In the genomic region with DNA sequence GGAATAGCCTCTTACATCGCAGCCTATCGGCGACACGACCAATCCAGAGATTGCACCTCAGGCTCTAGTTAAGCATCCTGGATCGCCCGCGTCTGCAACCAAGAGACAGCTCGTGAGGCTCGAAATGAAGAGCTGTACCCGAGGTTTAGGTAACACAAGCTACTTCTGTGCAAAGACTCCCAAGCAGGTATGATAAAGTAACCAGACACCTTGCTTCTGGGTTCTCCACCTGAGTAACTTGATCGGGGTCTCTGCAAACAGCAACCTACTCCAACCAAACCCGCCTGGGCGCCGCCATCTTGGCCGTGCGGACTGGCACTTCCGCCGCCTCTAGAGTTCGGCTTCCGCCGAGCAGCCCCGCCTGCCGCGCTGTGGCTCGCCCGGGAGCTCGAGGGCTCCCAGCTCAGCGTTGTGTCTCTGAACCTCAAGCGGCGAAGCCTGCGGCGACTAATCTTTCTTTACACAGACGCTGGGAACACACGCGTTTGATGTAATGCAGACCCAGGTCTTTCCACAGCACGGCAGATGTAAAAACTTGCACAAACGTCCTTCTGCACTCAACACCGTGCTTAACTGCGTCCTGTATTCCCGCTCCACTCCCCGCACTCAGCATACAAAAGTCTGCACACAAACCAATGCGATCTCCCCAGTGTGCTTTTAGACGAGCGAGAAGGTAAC, we compare ENCODE assay signal across 8 mouse cellular contexts. TPM values are rescaled to one million over a fixed set of nuclear protein-coding genes. Genes with fewer than 3 reads are reported as not detected.
DNase-seq lines count a peak whose midpoint lies in the region; ATAC-seq lines count a peak whose summit lies in the region.

TSS of gene Rpap1 (minus strand) at position 332 of the 678 bp plus-strand sequence.

- H3K4me3 ChIP-seq in embryonic facial prominence, embryonic 11.5 days (ENCODE audit: low read depth, low read length): peak within 1 kb of the TSS; percentile 51
- H3K4me3 ChIP-seq in limb, embryonic 12.5 days (replicated peaks): peak within 1 kb of the TSS; percentile 60
- peak within 1 kb of the TSS; percentile 65 for H3K4me3 ChIP-seq in midbrain, embryonic 14.5 days (replicated peaks; ENCODE audit: low read depth, low read length)

- H3K9ac ChIP-seq in embryonic facial prominence, embryonic 11.5 days (replicated peaks; ENCODE audit: low read length): peak within 1 kb of the TSS; percentile 62
- peak within 1 kb of the TSS; percentile 68 for H3K9ac ChIP-seq in limb, embryonic 12.5 days (replicated peaks)
- H3K9ac ChIP-seq in midbrain, embryonic 14.5 days (replicated peaks; ENCODE audit: low read length): peak within 1 kb of the TSS; percentile 73

- peak within 1 kb of the TSS; percentile 77; the same call in 1 of the 2 replicates for H3K27ac ChIP-seq in embryonic facial prominence, embryonic 11.5 days (replicated peaks; ENCODE audit: low read depth, low read length)
- H3K27ac ChIP-seq in limb, embryonic 12.5 days: peak within 1 kb of the TSS; percentile 90
- peak within 1 kb of the TSS; percentile 88 for H3K27ac ChIP-seq in midbrain, embryonic 14.5 days (replicated peaks; ENCODE audit: low read depth, low read length)

- H3K27me3 ChIP-seq in embryonic facial prominence, embryonic 11.5 days (ENCODE audit: control insufficient read depth, insufficient read depth, low read length): no peaks in the 10 kb centered on the region
- no peaks in the 10 kb centered on the region for H3K27me3 ChIP-seq in limb, embryonic 12.5 days
- no peaks in the 10 kb centered on the region for H3K27me3 ChIP-seq in midbrain, embryonic 14.5 days (ENCODE audit: control insufficient read depth, insufficient read depth, low read length)

- ATAC-seq in embryonic facial prominence, embryonic 11.5 days (replicated peaks; ENCODE audit: insufficient number of reproducible peaks, low FRiP score, low TSS enrichment, low read depth): peak; percentile 92
- ATAC-seq in limb, embryonic 12.5 days (ENCODE audit: insufficient number of reproducible peaks, insufficient read depth, low FRiP score, low TSS enrichment, low read depth): peak; percentile 95
- ATAC-seq in midbrain, embryonic 14.5 days (ENCODE audit: low FRiP score, low TSS enrichment): peak; percentile 92

- H3K36me3 ChIP-seq in embryonic facial prominence, embryonic 11.5 days (replicated peaks; ENCODE audit: control insufficient read depth, insufficient read depth, low read depth, low read length): no peaks in the 10 kb centered on the region; the same call in 1 of the 2 replicates
- peaks cover 23% of the 10 kb centered on the region for H3K36me3 ChIP-seq in limb, embryonic 12.5 days
- peaks cover 8% of the 10 kb centered on the region for H3K36me3 ChIP-seq in midbrain, embryonic 14.5 days (ENCODE audit: control insufficient read depth, insufficient read depth, low read length)

- H3K4me2 ChIP-seq in embryonic facial prominence, embryonic 11.5 days (ENCODE audit: low read depth, low read length): peak within 1 kb of the TSS; percentile 59
- H3K4me2 ChIP-seq in limb, embryonic 12.5 days: peak within 1 kb of the TSS; percentile 65
- peak within 1 kb of the TSS; percentile 84 for H3K4me2 ChIP-seq in midbrain, embryonic 14.5 days (ENCODE audit: low read length)

- under 1% methylated on average over 44 of the region's 44 CpGs for WGBS in embryonic facial prominence, embryonic 11.5 days
- WGBS in limb, embryonic 12.5 days: under 1% methylated on average over 44 of the region's 44 CpGs
- WGBS in midbrain, embryonic 14.5 days: under 1% methylated on average over 44 of the region's 44 CpGs

- DNase-seq in 3T3-L1 (ENCODE audit: low read depth, low spot score): peak; percentile 83
- peak; percentile 92 for DNase-seq in adrenal gland, postnatal 14 days
- peak; percentile 93 for DNase-seq in embryonic facial prominence, embryonic 11.5 days (ENCODE audit: low spot score)
- DNase-seq in heart, adult 11 months: peak; percentile 97
- peak; percentile 61 for DNase-seq in kidney, adult 11 months
- DNase-seq in midbrain, embryonic 14.5 days: peak; percentile 94
- DNase-seq in spleen, adult 12 weeks (ENCODE audit: low spot score): peak; percentile 70

- H3K4me1 ChIP-seq in embryonic facial prominence, embryonic 11.5 days (ENCODE audit: control insufficient read depth, insufficient read depth, low read length): no peaks in the 10 kb centered on the region
- peaks cover 7% of the 10 kb centered on the region; the same call in 1 of the 2 replicates for H3K4me1 ChIP-seq in limb, embryonic 12.5 days (replicated peaks)
- peaks cover 8% of the 10 kb centered on the region for H3K4me1 ChIP-seq in midbrain, embryonic 14.5 days (ENCODE audit: control insufficient read depth, insufficient read depth, low read length)

- H3K9me3 ChIP-seq in embryonic facial prominence, embryonic 11.5 days (replicated peaks; ENCODE audit: control insufficient read depth, low read length): no peaks in the 10 kb centered on the region
- no peaks in the 10 kb centered on the region for H3K9me3 ChIP-seq in limb, embryonic 12.5 days
- no peaks in the 10 kb centered on the region for H3K9me3 ChIP-seq in midbrain, embryonic 14.5 days (ENCODE audit: control insufficient read depth, low read length)

RNA-seq across cellular contexts. Expression of gene Rpap1, which starts in this region (rescaled TPM):
- 14.8 and 18.9 TPM in 2 replicates for total RNA-seq in adrenal gland, postnatal 14 days (2021)
- polyA plus RNA-seq in embryonic facial prominence, embryonic 11.5 days (2014; fragmentation: Nextera tagmentation; extraction: Ambion mirVana): 17.5 and 20.0 TPM in 2 replicates
- polyA plus RNA-seq in limb, embryonic 12.5 days (2016; fragmentation: Nextera tagmentation; extraction: Ambion mirVana): 35.7 and 36.9 TPM in 2 replicates
- polyA plus RNA-seq in midbrain, embryonic 14.5 days (2014; fragmentation: Nextera tagmentation; extraction: Ambion mirVana): 12.5 and 21.3 TPM in 2 replicates

Comparison
In these comparisons a context has a peak if more than half of its experiments do, and no peak if none do; other contexts are left out.
1. Peak in every context shown above with its lines: DNase-seq, ATAC-seq, H3K4me3 ChIP-seq and H3K27ac ChIP-seq.